Mouse (Mus musculus): ENCODE results near the gene Tbck. TPM values are rescaled to one million over a fixed set of nuclear protein-coding genes. Genes with fewer than 3 reads are reported as not detected.

Gene Tbck
- total RNA-seq, 2 experiments from 2014 or later: 12.8 to 14.4 TPM

- no peak for DNase-seq
These were observed 72.3 kb downstream of the Tbck start for GRCm38 (mm10) chr3:132756274-132756673.

- no peak for DNase-seq
These were observed 82.2 kb downstream of the Tbck start for GRCm38 (mm10) chr3:132766033-132766726.

DNA sequence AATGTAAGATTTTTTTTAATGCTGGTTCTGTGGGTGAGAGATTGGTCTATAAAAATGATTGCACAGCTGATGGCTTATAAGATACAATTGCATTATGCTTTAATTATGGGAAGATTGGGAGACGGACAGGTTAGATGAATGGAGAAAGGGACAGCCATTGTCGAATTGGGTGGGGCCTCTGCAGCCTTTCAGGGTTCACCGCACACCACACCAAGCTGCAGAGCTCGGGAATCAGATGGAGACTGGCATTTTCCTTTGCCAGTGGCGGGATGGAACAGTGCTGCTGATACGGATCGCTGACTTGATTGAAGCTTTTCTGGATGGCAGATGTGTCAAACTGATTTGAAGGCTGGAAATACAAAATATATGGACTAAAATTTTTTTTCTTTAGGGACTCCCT lies 88.1 kb downstream of the Tbck start:
- DNase-seq: no peak

DNA sequence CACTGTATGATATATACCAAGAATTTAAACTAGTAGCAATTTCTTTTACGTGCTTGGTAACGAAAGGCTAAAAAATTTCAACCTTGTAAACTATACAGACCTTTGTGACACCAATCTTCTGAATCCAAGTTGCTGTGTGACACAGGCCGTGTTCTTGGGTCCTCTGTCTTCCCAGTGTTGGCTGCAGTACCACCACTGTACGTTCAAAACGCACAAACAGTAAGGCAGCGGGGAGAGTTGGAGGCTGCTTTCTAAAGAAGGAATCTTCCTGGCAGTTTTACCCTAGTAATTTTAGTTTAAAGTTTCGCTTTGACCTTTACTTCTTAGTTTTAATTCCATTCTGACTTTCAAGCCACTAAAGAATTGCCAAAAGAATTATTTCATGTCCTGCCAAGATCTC lies 92.7 kb downstream of the Tbck start:
- no peak for DNase-seq

GRCm38 (mm10) chr3:132781103-132781502 lies 97.2 kb downstream of the Tbck start:
- no peak for DNase-seq

- no peak for DNase-seq
These were observed 99.1 kb downstream of the Tbck start for GRCm38 (mm10) chr3:132783087-132783486.

DNA sequence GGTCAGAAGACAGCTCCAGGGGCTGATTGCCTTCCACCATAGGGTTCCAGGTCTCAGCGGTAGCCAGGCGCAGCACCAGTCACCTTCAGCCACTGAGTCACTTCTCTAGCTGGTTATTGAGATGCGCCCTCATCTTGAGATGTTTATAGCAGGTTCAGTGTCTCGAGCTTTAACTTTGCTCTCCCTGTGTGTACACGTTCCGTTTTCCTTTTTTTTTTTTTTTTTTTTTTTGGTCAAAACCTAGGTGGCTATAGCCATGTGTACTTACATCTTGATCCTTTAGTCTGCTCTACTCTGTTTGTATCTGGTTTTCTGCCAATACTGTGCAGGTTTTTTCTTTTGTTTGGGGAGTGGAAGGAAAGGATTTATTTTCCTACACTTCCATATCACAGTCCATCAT lies 100.8 kb downstream of the Tbck start:
- no peak for DNase-seq

- DNase-seq: no peak
These were observed 102.7 kb downstream of the Tbck start for GRCm38 (mm10) chr3:132786690-132787089.

DNA sequence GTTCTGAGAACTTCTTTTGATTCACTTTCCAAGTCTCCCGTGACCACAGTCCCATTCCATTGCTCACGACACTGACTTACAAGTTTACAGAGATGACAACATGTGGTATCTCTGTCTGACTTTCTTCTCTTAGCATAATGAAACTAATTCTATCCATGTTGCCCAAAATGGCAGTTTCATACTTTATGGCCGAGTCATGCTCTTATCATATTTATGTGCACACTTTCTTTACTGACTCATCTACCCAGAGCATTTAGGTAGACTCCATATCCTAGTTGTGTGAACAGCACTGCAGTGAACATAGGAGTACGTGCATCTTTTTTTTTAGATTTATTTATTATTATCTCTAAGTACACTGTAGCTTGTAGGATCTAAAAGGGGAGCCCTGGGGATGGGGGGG lies 103.8 kb downstream of the Tbck start:
- DNase-seq: no peak

DNA sequence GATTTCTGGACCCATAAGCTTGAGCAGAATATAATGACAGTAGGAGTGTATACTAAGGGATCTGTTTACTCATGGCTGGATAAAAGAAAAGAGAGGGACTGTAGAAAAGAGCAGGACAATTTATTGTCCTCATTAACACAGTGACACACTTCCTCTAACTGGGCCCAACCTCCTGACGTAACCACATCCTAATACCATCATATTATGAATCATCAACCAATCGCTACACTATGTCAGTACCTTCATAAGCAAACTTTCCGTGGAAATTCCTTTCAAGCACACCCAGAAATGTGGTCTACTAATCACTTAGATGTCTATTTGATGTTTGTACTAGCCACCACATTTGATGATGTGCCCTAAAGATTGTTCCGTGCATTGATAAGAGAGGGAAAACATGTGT lies 107.2 kb downstream of the Tbck start:
- no peak for DNase-seq

GRCm38 (mm10) chr3:132800196-132800595 lies 116.3 kb downstream of the Tbck start:
- DNase-seq: no peak

DNA sequence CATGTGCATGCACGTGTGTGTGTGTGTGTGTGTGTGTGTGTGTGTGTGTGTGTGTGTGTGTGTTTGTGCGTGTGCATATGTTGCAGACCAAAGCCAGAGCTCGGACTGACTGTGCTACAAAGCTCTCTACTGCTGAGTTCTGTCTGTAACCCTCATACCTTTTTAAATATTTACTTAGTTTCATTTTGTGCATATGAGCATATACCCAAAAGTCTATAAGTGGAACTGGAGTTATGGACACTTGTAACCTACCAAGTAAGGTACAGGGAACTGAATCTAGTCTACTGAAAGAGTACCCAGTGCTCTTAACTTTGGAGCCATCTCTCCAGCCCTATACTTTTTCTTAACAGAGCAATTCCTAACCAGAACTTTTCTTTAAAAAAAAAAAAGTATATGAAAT lies 118.0 kb downstream of the Tbck start:
- DNase-seq: no peak

DNA sequence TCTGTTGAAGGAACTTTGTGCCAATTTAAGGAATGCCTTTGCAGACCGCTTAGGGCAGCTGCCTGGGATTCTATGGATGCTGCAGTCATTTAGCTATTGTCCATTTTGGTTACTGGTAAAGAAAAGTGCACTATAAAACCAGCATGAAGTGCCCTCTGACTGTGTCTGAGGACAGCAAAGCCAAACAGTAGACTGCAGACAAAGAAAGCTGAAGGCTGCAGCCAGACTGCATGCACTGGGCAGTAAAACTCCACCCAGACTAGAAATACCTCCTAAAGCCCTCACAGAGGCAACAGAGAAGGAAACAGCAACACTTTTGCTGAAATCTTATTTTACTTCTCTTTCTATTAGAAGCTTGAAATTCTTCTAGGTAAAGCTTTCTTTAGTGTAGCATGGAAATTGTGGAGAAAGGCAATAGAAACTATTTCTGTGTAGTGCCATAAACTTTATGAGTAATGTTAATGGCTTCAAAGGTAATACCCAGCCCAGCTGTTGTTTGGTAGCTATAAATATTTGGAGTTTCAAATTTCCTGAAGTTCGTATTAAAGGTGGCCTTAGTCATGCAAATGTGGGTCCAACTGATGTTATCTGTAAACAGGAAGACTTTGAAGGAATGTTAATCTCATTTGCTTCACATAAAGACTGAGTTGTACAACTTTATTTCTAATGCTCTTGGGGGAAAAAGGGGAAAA lies 124.1 kb downstream of the Tbck start:
- DNase-seq: no peak

GRCm38 (mm10) chr3:132808951-132809350 lies 125.0 kb downstream of the Tbck start:
- no peak for DNase-seq

DNA sequence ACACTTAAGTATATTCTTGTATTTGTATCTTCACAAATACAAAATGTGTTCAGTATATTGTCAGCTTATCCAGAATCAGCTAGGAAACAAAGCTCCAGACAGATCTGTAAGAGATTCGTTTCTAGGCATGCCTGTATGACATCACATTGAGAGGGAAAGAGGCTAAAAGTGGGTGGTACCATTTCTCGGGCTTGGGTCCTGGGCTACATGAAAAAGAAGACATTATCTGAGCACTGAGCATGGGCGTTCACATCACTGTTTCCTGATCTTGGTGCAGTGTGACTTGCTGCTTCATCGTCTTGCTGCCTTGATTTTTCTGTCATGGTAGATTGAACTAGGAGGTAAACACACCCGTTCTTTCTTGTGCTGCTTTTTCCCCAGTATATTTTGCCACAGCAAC lies 127.8 kb downstream of the Tbck start:
- no peak for DNase-seq

DNA sequence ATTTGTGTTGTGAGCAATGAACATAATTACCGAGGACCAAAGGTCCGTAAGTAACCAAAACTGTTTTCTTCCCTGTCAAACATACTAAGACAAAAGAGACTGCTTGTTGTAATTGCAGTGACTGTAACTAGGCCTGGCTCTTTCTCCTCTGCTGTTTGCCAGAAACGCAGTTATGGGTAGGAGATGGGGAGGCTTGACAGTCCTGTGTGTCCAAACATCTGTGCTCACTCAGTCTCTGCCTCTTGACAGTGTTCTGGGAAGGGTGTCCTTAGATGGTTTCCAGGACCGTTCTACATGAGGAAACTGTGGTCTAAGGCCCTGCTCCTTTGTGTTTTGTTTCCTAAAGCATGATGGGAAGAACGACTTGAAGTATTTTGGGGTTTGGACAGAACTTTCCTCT lies 128.4 kb downstream of the Tbck start:
- DNase-seq: peak; percentile 29 to 38

DNA sequence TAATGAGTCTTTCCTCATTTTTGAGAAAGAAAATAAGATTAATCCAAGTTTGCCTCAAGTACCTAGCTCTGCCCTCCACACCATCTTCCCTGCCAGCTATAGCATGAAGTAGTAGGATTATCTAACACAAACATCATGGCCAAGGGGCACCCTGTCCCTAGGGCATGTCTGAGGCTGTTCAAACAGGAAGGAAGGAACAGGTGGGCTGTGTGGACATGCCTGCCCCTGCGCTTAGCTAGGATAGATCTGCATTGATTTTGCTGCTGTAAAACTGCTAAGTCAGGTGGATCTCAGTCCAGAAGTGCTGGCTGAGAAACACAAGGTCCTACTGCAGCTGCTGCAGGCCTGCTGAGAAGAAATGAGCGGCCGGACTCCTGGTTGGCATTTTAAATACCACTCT lies 129.2 kb downstream of the Tbck start:
- DNase-seq: no peak

DNA sequence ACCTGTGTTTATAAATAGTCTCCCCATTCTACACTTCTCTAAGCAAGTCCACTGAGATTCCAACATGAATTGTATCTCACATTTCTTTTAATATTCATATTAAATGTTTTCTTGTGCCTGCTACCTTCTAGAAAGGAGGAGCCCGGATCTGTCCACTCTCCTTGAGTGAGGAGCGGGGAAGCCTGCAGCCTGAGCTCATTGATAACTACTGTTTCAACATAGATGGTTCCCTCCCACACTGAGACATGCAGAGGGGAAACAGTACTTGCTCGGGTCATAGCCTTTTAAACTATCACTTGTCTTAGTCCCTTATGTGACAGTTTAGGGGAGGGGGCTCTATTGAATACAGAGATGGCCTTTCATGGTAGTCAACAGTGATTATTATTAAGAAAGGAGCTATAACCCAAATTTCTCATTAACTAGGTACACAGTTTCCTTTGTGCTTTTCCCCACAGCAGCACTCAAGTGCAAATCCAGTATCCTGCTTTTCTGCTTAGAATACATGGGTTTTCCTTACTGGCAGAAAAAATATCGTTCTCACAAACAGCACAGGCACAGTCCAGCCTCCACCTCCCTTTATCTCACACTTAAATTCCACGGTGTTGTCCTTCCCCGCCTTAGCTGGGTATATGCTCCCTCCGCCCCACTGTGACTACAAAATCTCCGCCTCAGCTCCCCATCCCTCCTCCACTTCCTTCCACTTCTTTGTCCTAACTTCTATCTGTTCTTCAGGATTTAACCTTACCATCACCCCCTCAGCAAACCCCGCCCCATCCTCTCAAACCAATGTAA lies 130.0 kb downstream of the Tbck start:
- no peak for DNase-seq

GRCm38 (mm10) chr3:132814791-132815496 lies 131.0 kb downstream of the Tbck start:
- no peak for DNase-seq

DNA sequence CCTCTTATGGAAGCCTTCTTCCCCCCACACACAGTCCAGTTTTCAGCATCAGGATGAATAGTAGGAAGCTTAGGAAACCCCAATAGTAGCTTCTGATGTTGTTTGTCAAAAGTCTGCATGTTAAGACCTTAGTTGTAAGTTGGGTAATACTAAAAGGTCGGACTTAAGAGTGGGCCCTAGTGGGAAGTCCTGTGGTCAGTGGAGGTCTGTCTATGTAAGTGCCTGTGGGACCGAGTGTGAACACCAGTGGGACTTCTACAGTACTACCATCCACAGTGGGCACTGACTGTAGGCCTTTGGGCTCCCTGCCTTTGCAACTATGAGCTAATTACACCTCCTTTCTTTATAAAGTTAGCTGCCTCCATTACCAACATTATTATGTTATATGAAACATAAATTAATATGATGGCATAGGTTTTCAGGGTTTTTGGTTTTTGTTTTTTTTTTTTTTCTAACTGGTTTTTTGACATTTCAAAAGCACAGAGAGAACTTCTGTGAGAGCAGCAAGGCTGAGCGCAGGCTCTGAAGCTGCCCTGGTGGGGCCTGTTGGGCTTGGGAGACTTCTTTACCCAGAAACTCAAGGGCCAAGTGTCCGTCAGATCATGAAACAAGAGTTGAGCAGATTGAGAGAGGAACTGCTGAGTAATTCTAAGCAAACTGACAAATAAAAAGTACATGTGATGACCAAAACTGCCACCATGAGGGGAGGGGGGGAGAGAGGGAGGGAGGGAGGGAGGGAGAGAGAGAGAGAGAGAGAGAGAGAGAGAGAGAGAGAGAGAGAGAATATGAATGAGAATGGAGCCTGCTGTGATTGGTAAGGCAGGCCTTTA lies 131.8 kb downstream of the Tbck start:
- DNase-seq: no peak

GRCm38 (mm10) chr3:132819408-132819807 lies 135.5 kb downstream of the Tbck start:
- DNase-seq: no peak
